8 mouse cellular contexts compared by ENCODE assay signal in the genomic region with DNA sequence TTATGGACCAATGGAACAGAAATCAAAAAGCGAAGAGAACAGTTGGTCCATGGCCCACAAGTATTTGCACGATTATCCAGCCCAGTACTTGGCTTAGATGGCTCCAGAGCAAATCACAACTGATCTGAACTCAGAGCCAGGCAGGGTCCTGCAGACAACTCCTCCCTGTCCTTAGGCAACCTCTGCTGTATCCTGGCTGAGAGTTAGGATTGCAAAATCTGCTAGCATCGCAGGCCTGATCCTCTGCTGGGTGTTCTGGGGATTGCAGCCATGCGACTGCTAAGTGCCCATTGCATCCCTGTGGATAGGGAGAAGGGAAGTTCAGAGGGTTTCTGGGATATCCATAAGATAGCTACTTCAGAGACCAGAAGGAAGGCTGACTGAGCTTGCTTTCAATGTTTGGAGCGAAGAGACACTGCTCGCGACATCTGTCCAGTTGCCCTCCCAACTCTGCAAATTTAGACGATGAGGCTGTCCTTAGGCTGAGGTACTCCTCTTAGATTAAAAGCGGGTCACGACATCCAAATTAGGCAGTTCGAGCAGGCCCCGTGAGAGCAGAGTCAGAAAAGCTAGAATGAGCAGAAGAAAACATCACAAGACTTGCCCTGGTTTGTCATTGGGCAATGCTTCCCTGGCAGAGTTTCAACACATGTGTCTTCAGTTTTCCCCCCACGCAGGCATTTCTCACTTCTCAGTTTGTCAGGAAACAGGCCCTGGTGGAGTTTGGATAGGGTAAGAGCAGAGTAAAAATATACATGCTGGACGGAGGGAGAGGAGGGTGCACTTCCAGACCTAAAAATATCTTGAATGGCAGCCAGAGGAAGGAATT. TPM values are rescaled to one million over a fixed set of nuclear protein-coding genes. Genes with fewer than 3 reads are reported as not detected.
A peak's percentile ranks its signal among the peaks of the same experiment; 100 is the strongest.
DNase-seq lines count a peak whose midpoint lies in the region; ATAC-seq and TF ChIP-seq lines count a peak whose summit lies in the region.

No protein-coding gene starts in this region.

- ATAC-seq in embryonic facial prominence, embryonic 14.5 days (ENCODE audit: low read depth) = peak; percentile 83
- ATAC-seq in heart, embryonic 16.5 days (replicated peaks; ENCODE audit: extremely low read depth, insufficient read depth, low FRiP score) = peak; percentile 86

- 0 out of 2 replicates have a peak, but pooled peaks have one; percentile 3 for TF ChIP-seq CTCF in cerebellum, adult 2 months (IDR thresholded peaks at IDR 0.05; ENCODE audit: borderline replicate concordance, insufficient read depth, low read depth, low read length)
- peak; percentile 69 for TF ChIP-seq CTCF in E14TG2a.4 (conservative IDR thresholded peaks at IDR 0.05; ENCODE audit: low read length)

- H3K4me3 ChIP-seq in cerebellum, adult 2 months (replicated peaks; ENCODE audit: insufficient read depth, low read depth, low read length) = no peak overlapping the region
- H3K4me3 ChIP-seq in E14TG2a.4 (replicated peaks; ENCODE audit: low read length) = no peak overlapping the region
- no peak overlapping the region for H3K4me3 ChIP-seq in embryonic facial prominence, embryonic 14.5 days (ENCODE audit: low read depth, low read length)
- H3K4me3 ChIP-seq in heart, embryonic 16.5 days (ENCODE audit: low read length) = no peak overlapping the region

- no peaks in the 10 kb centered on the region for H3K4me1 ChIP-seq in cerebellum, adult 2 months (ENCODE audit: control insufficient read depth, insufficient read depth, low read length)
- peaks cover 46% of the 10 kb centered on the region for H3K4me1 ChIP-seq in E14TG2a.4 (replicated peaks; ENCODE audit: low read depth, low read length)
- H3K4me1 ChIP-seq in embryonic facial prominence, embryonic 14.5 days (ENCODE audit: control insufficient read depth, insufficient read depth, low read length) = peaks cover 50% of the 10 kb centered on the region
- peaks cover 39% of the 10 kb centered on the region for H3K4me1 ChIP-seq in heart, embryonic 16.5 days (ENCODE audit: control insufficient read depth, insufficient read depth, low read length)

- no peaks in the 10 kb centered on the region for H3K9me3 ChIP-seq in E14TG2a.4 (ENCODE audit: low read length)
- no peaks in the 10 kb centered on the region for H3K9me3 ChIP-seq in embryonic facial prominence, embryonic 14.5 days (ENCODE audit: control insufficient read depth, low read length)
- H3K9me3 ChIP-seq in heart, embryonic 16.5 days (replicated peaks; ENCODE audit: control insufficient read depth, low read length) = no peaks in the 10 kb centered on the region

- H3K27ac ChIP-seq in cerebellum, adult 2 months (ENCODE audit: insufficient read depth, low read length) = no peak overlapping the region
- peak overlapping the region; percentile 90 for H3K27ac ChIP-seq in embryonic facial prominence, embryonic 14.5 days (replicated peaks; ENCODE audit: low read depth, low read length)
- peak overlapping the region; percentile 99 for H3K27ac ChIP-seq in heart, embryonic 16.5 days (ENCODE audit: low read length)

- DNase-seq in cerebellum, adult 2 months = no peak
- no peak for DNase-seq in cerebellum, adult 9-10 months
- DNase-seq in embryonic facial prominence, embryonic 14.5 days (ENCODE audit: low spot score) = peak; percentile 94
- DNase-seq in left cerebral cortex, adult 9 months (ENCODE audit: low spot score in 2 of 2) = peak; percentile 67 to 82
- peak; percentile 75 to 78 for DNase-seq in lung, postnatal 4 days
- no peak for DNase-seq in thymus, postnatal 4 days

- H3K4me2 ChIP-seq in embryonic facial prominence, embryonic 14.5 days (ENCODE audit: low read depth, low read length) = 0 out of 2 replicates have a peak overlapping the region, but pooled peaks have one; percentile 3
- peak overlapping the region; percentile 33; the same call in 1 of the 2 replicates for H3K4me2 ChIP-seq in heart, embryonic 16.5 days (ENCODE audit: low read depth, low read length)

- WGBS in cerebellum, adult 2 months = 49% methylated on average over 14 of the region's 14 CpGs
- WGBS in embryonic facial prominence, embryonic 14.5 days = 30% methylated on average over 14 of the region's 14 CpGs
- 23% methylated on average over 14 of the region's 14 CpGs for WGBS in heart, embryonic 16.5 days

- no peaks in the 10 kb centered on the region for H3K27me3 ChIP-seq in cerebellum, adult 2 months (ENCODE audit: control insufficient read depth, insufficient read depth, low read length)
- H3K27me3 ChIP-seq in E14TG2a.4 (ENCODE audit: insufficient read depth, low read length) = no peaks in the 10 kb centered on the region
- no peaks in the 10 kb centered on the region for H3K27me3 ChIP-seq in embryonic facial prominence, embryonic 14.5 days (replicated peaks; ENCODE audit: control insufficient read depth, insufficient read depth, low read length)
- no peaks in the 10 kb centered on the region for H3K27me3 ChIP-seq in heart, embryonic 16.5 days (ENCODE audit: control insufficient read depth, insufficient read depth, low read length)

- no peak for TF ChIP-seq POLR2A in cerebellum, adult 2 months (IDR thresholded peaks at IDR 0.05; ENCODE audit: borderline replicate concordance, insufficient read depth, low read length)

- no peaks in the 10 kb centered on the region for H3K36me3 ChIP-seq in E14TG2a.4 (ENCODE audit: insufficient read depth, low read length)
- H3K36me3 ChIP-seq in embryonic facial prominence, embryonic 14.5 days (ENCODE audit: control insufficient read depth, insufficient read depth, low read length) = peaks cover 34% of the 10 kb centered on the region
- H3K36me3 ChIP-seq in heart, embryonic 16.5 days (ENCODE audit: control insufficient read depth, insufficient read depth) = peaks cover 16% of the 10 kb centered on the region

- H3K9ac ChIP-seq in embryonic facial prominence, embryonic 14.5 days (ENCODE audit: low read depth, low read length) = no peak overlapping the region
- H3K9ac ChIP-seq in heart, embryonic 16.5 days (ENCODE audit: low read length) = peak overlapping the region; percentile 16; the same call in 1 of the 2 replicates

RNA-seq across cellular contexts. Expression of a gene that starts 13.7 kb away (rescaled TPM):
- 96.3 and 101 TPM in 2 replicates for polyA plus RNA-seq in cerebellum, adult 2 months (2012; rRNA removed)
- polyA plus RNA-seq in embryonic facial prominence, embryonic 14.5 days (2014; fragmentation: Nextera tagmentation; extraction: Ambion mirVana) = 179 and 186 TPM in 2 replicates
- polyA plus RNA-seq in heart, embryonic 16.5 days (2015; fragmentation: Nextera tagmentation; extraction: Ambion mirVana) = 184 and 213 TPM in 2 replicates

RNA-seq across cellular contexts. Expression of a gene that starts 46.4 kb away (rescaled TPM):
- 1.0 and 1.5 TPM in 2 replicates for polyA plus RNA-seq in cerebellum, adult 2 months (2012; rRNA removed)
- polyA plus RNA-seq in embryonic facial prominence, embryonic 14.5 days (2014; fragmentation: Nextera tagmentation; extraction: Ambion mirVana) = 2.0 and 2.7 TPM in 2 replicates
- polyA plus RNA-seq in heart, embryonic 16.5 days (2015; fragmentation: Nextera tagmentation; extraction: Ambion mirVana) = 0.66 and 0.80 TPM in 2 replicates

RNA-seq across cellular contexts. Expression of a gene that starts 46.7 kb away (rescaled TPM):
- polyA plus RNA-seq in cerebellum, adult 2 months (2012; rRNA removed) = 10.2 and 10.6 TPM in 2 replicates
- 24.1 and 24.7 TPM in 2 replicates for polyA plus RNA-seq in embryonic facial prominence, embryonic 14.5 days (2014; fragmentation: Nextera tagmentation; extraction: Ambion mirVana)
- 17.4 and 20.7 TPM in 2 replicates for polyA plus RNA-seq in heart, embryonic 16.5 days (2015; fragmentation: Nextera tagmentation; extraction: Ambion mirVana)

Comparison
In these comparisons a context has a peak if more than half of its experiments do, and no peak if none do; other contexts are left out.
1. DNase-seq: peak in embryonic facial prominence, embryonic 14.5 days (single experiment), left cerebral cortex, adult 9 months (2 of 2) and lung, postnatal 4 days (2 of 2); none in cerebellum, adult 2 months (0 of 2), cerebellum, adult 9-10 months (single experiment) and thymus, postnatal 4 days (single experiment).